Mouse (Mus musculus): Measurements from ENCODE around the gene A4galt.

GRCm38 (mm10) chr15:83273017-83273416, 21.4 kb upstream of the A4galt start:
- TF ChIP-seq ZNF384 (IDR thresholded peaks at IDR 0.05; ENCODE audit: low read depth, low read length), result no peak
- TF ChIP-seq CHD2 (IDR thresholded peaks at IDR 0.05; ENCODE audit: low read depth, low read length), result no peak

All from ES-E14 (cell line).